Mouse (Mus musculus) MEL (cell line): ENCODE data around the gene Dnajc30. TPM values are rescaled to one million over a fixed set of nuclear protein-coding genes. Genes with fewer than 3 reads are reported as not detected.

Experiments used
- DNase-seq: peaks from one replicate; pipeline ENCODE4 v3.0.0; 2011; ENCODE audit warnings: low read depth, low spot score
- H3K27ac ChIP-seq: 2 replicates; pipeline ENCODE4 v1.5.1; 2012; ENCODE audit warnings: low read depth, mild to moderate bottlenecking, control low read depth, low read length, moderate library complexity; ENCODE audit not compliant: control insufficient read depth
- H3K27me3 ChIP-seq, 2 experiments: fragments of 150-350 bp in 1 of 2; sonication (generic) in 1 of 2; 2 replicates each; pipeline ENCODE4 v1.6.1; 2012; ENCODE audit warnings: low read length in 2 of 2, mild to moderate bottlenecking in 2 of 2, improper control_type of control experiment in 1 of 2, moderate library complexity in 1 of 2; ENCODE audit not compliant: insufficient read depth in 2 of 2, control insufficient read depth in 1 of 2
- H3K36me3 ChIP-seq, 2 experiments: 2 replicates each; pipeline ENCODE4 v1.6.1; 2012 to 2014; ENCODE audit warnings: low read length in 2 of 2, improper control_type of control experiment in 1 of 2, inconsistent platforms in 1 of 2, mild to moderate bottlenecking in 1 of 2; ENCODE audit not compliant: insufficient read depth in 2 of 2, control insufficient read depth in 1 of 2
- H3K4me1 ChIP-seq, 2 experiments: fragments of 150-350 bp in 1 of 2; sonication (generic) in 1 of 2; 2 replicates each; pipeline ENCODE4 v1.6.1; 2012; ENCODE audit warnings: low read length in 2 of 2, improper control_type of control experiment in 1 of 2, mild to moderate bottlenecking in 1 of 2; ENCODE audit not compliant: insufficient read depth in 2 of 2, control insufficient read depth in 1 of 2
- H3K4me3 ChIP-seq, 2 experiments: fragments of 150-350 bp in 1 of 2; sonication (generic) in 1 of 2; 2 replicates each; pipeline ENCODE4 v1.5.1; 2012; ENCODE audit warnings: low read depth in 2 of 2, low read length in 2 of 2, mild to moderate bottlenecking in 2 of 2, moderate library complexity in 2 of 2, control low read depth in 1 of 2, improper control_type of control experiment in 1 of 2; ENCODE audit not compliant: control insufficient read depth in 1 of 2, insufficient read depth in 1 of 2
- H3K79me2 ChIP-seq: 2 replicates; pipeline ENCODE4 v1.6.1; 2012; ENCODE audit warnings: mild to moderate bottlenecking, low read length, moderate library complexity; ENCODE audit not compliant: control insufficient read depth, poor library complexity, insufficient read depth
- H3K9ac ChIP-seq: 2 replicates; pipeline ENCODE4 v1.6.1; 2012; ENCODE audit warnings: low read depth, mild to moderate bottlenecking, control low read depth, low read length, moderate library complexity; ENCODE audit not compliant: control insufficient read depth, poor library complexity, severe bottlenecking
- H3K9me3 ChIP-seq: fragments of 150-350 bp; sonication (generic); replicated peaks from 2 replicates; pipeline ENCODE4 v1.6.1; 2012; ENCODE audit warnings: mild to moderate bottlenecking, low read length, improper control_type of control experiment, moderate library complexity; ENCODE audit not compliant: insufficient read depth
- CHD1 ChIP-seq: IDR thresholded peaks from 2 replicates; pipeline ENCODE4 v1.6.1; 2012; ENCODE audit warnings: low read depth, mild to moderate bottlenecking, inconsistent platforms, low read length, improper control_type of control experiment
- ETS1 ChIP-seq: IDR thresholded peaks from 2 replicates; pipeline ENCODE4 v1.6.1; 2012; ENCODE audit warnings: low read depth, mild to moderate bottlenecking, inconsistent platforms, low read length, improper control_type of control experiment, moderate library complexity
- GATA1 ChIP-seq: IDR thresholded peaks from 2 replicates; pipeline ENCODE4 v1.6.1; 2011; ENCODE audit warnings: low read depth, low read length, improper control_type of control experiment
- MAX ChIP-seq: IDR thresholded peaks from 2 replicates; pipeline ENCODE4 v1.6.1; 2011; ENCODE audit warnings: low read length, improper control_type of control experiment
- MEF2A ChIP-seq: IDR thresholded peaks from 2 replicates; pipeline ENCODE4 v1.6.1; 2014; ENCODE audit warnings: low read depth, mild to moderate bottlenecking, inconsistent platforms, low read length, improper control_type of control experiment; ENCODE audit not compliant: poor library complexity, insufficient replicate concordance, severe bottlenecking; ENCODE audit errors: extremely low read depth
- MXI1 ChIP-seq: IDR thresholded peaks from 2 replicates; pipeline ENCODE4 v1.6.1; 2011; ENCODE audit warnings: mild to moderate bottlenecking, low read depth, low read length, improper control_type of control experiment
- MYB ChIP-seq: IDR thresholded peaks from 2 replicates; pipeline ENCODE4 v1.6.1; 2011; ENCODE audit warnings: mild to moderate bottlenecking, low read depth, low read length, improper control_type of control experiment
- MYC ChIP-seq: IDR thresholded peaks from 2 replicates; pipeline ENCODE4 v1.6.1; 2011; ENCODE audit warnings: low read depth, mild to moderate bottlenecking, low read length, improper control_type of control experiment, moderate library complexity
- NRF1 ChIP-seq: IDR thresholded peaks from 2 replicates; pipeline ENCODE4 v1.6.1; 2014; ENCODE audit warnings: low read depth, mild to moderate bottlenecking, inconsistent platforms, low read length, improper control_type of control experiment, moderate library complexity; ENCODE audit not compliant: poor library complexity, insufficient read depth, severe bottlenecking
- POLR2AphosphoS2 ChIP-seq: IDR thresholded peaks from 2 replicates; pipeline ENCODE4 v1.6.1; 2011; ENCODE audit warnings: low read length, improper control_type of control experiment
- POLR2AphosphoS5 ChIP-seq: IDR thresholded peaks from 2 replicates; pipeline ENCODE4 v1.6.1; 2012; ENCODE audit warnings: low read depth, borderline replicate concordance, mild to moderate bottlenecking, inconsistent platforms, low read length, moderate library complexity, mixed read lengths
- RAD21 ChIP-seq: IDR thresholded peaks from 2 replicates; pipeline ENCODE4 v1.6.1; 2011; ENCODE audit warnings: mild to moderate bottlenecking, low read depth, low read length, improper control_type of control experiment
- RCOR1 ChIP-seq: IDR thresholded peaks from 2 replicates; pipeline ENCODE4 v1.6.1; 2012; ENCODE audit warnings: low read depth, mild to moderate bottlenecking, inconsistent platforms, low read length, improper control_type of control experiment
- TBP ChIP-seq: IDR thresholded peaks from 2 replicates; pipeline ENCODE4 v1.8.0; 2011; ENCODE audit warnings: low read depth, low read length, improper control_type of control experiment
- TCF12 ChIP-seq: IDR thresholded peaks from 2 replicates; pipeline ENCODE4 v1.6.1; 2014; ENCODE audit warnings: low read depth, mild to moderate bottlenecking, inconsistent platforms, low read length, improper control_type of control experiment, moderate library complexity
- USF1 ChIP-seq: IDR thresholded peaks from 2 replicates; pipeline ENCODE4 v1.6.1; 2014; ENCODE audit warnings: low read depth, mild to moderate bottlenecking, inconsistent platforms, low read length, improper control_type of control experiment, moderate library complexity
- USF2 ChIP-seq, 2 experiments: IDR thresholded peaks; 2 replicates each; pipeline ENCODE4 v1.6.1; 2011 to 2012; ENCODE audit warnings: improper control_type of control experiment in 2 of 2, low read length in 2 of 2, borderline replicate concordance in 1 of 2, inconsistent platforms in 1 of 2, low read depth in 1 of 2, mild to moderate bottlenecking in 1 of 2; ENCODE audit not compliant: insufficient read depth in 1 of 2
- ZKSCAN1 ChIP-seq: IDR thresholded peaks from 2 replicates; pipeline ENCODE4 v1.6.1; 2012; ENCODE audit warnings: low read depth, mild to moderate bottlenecking, inconsistent platforms, low read length, improper control_type of control experiment, moderate library complexity
- ZMIZ1 ChIP-seq: IDR thresholded peaks from 2 replicates; pipeline ENCODE4 v1.6.1; 2012; ENCODE audit warnings: low read depth, mild to moderate bottlenecking, inconsistent platforms, low read length, improper control_type of control experiment, moderate library complexity
- ZNF384 ChIP-seq: IDR thresholded peaks from 2 replicates; pipeline ENCODE4 v1.6.1; 2012; ENCODE audit warnings: low read depth, mild to moderate bottlenecking, inconsistent platforms, low read length, improper control_type of control experiment
- polyA plus RNA-seq, 2 experiments: library from polyadenylated mRNA; stranded (reverse) in 1 of 2; unstranded in 1 of 2; fragments of >175 nt in 1 of 2; fragments of >200 nt in 1 of 2; gene quantifications; 2 replicates each; pipeline versions ENCODE4 v1.2.1 to v1.2.4; 2012; ENCODE audit warnings: low replicate concordance in 2 of 2, low read depth in 1 of 2; ENCODE audit not compliant: insufficient read length in 2 of 2, insufficient read depth in 1 of 2, missing spikeins in 1 of 2
- total RNA-seq: library from RNA; depleted of rRNA; stranded (reverse); fragments of 300-350 nt; gene quantifications from 2 replicates; pipeline ENCODE4 v1.2.3, GENCODE M21; 2012

The Dnajc30 gene
- total and polyA plus RNA-seq, 3 experiments = 7.4 to 15.6 TPM; not detected in 1

DNA sequence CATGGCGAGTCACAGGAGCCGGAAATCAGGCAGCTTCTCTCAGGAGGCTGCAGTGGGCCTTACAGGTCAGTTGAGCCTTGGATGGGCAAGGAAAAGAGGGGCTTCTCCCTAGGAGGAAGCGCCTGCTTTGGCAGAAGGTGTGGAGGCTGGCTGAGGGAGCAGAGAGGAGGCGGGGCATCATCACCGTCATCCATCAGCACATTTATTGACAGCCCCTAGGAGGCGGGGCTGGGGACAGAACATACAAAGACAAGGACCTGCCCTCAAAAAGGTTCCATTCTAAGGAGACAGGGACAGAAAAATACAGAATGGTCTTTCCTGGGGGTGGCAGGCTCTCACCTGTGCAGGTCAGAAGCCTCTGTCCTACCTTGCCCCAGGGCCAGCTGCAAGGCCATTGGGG lies 8.7 kb downstream of the Dnajc30 start:
- Histone ChIP-seq H3K4me1 (no peaks in the 10 kb centered on the region; a peak in 1 of 4 replicates), H3K36me3 (no peaks in the 10 kb centered on the region), H3K9me3 (no peaks in the 10 kb centered on the region), H3K79me2 (no peaks in the 10 kb centered on the region; the same call in 1 of the 2 replicates), H3K9ac (no peak overlapping the region), H3K27ac (no peak overlapping the region), H3K27me3 (no peaks in the 10 kb centered on the region), H3K4me3 (no peak overlapping the region)
- no peak for DNase-seq
- no peak for TF ChIP-seq TCF12
- TF ChIP-seq POLR2AphosphoS5 = no peak
- TF ChIP-seq USF1 = no peak
- TF ChIP-seq POLR2AphosphoS2 = no peak
- TF ChIP-seq RCOR1 = no peak
- no peak for TF ChIP-seq ZNF384
- TF ChIP-seq MEF2A = no peak

- TF ChIP-seq RCOR1 (no peak), MYC (no peak), TBP (no peak), USF2 (IDR thresholded peaks at IDR 0.05; ENCODE audit: borderline replicate concordance in 1 of 2, insufficient read depth in 1 of 2, low read depth in 1 of 2, low read length in 2 of 2) (no peak), MAX (no peak), ZKSCAN1 (no peak), RAD21 (no peak), CHD1 (no peak), NRF1 (no peak), MYB (no peak), MXI1 (no peak), ETS1 (no peak), TCF12 (no peak), GATA1 (no peak), ZMIZ1 (no peak)
- Histone ChIP-seq H3K27me3 (no peaks in the 10 kb centered on the region), H3K9ac (no peak overlapping the region), H3K4me3 (no peak overlapping the region), H3K9me3 (no peaks in the 10 kb centered on the region), H3K27ac (no peak overlapping the region), H3K4me1 (peaks cover 0 to 3% of the 10 kb centered on the region in 2 experiments; a peak in 2 of 4 replicates), H3K79me2 (no peaks in the 10 kb centered on the region; the same call in 1 of the 2 replicates), H3K36me3 (no peaks in the 10 kb centered on the region)
- no peak for DNase-seq
These were observed 9.5 kb downstream of the Dnajc30 start for GRCm38 (mm10) chr5:135073349-135074150.
